Mouse (Mus musculus) frontal cortex, postnatal 10 days (tissue): ENCODE results near the gene Clint1.

Experiments
- DNase-seq, 2 experiments: peaks; one replicate each; pipeline ENCODE4 v3.0.0; 2022; ENCODE audit warnings: low spot score in 2 of 2, mixed read lengths in 1 of 2

Gene Clint1

DNA sequence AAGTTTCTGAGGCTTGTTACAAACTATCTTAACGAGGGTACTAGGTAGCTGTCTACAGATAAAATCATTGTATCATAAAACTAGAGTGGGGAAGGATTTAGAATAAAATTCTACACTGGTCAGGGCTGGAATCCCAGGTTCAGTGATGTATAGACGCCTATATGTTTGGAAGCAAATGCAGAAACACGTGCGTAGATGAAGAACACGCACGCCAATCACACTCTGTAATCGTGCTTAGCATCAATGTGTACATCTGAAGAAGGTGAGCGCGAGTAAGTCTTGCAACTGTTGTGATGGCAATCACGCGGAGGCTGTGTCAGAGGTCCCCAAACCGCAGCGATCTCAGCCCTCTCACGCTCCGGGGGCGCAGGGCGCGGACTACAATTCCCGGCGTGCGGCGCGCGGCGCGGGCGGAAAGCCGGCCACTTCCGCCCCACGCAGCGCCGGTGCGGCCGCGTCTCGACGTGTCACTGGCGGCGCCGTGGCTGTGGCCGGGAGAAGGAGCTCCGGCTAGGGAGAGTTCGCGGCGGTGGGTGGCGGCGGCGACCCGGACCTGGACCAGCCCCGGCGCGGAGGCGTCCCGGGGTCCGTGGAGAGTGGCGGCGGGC is at the start of gene Clint1:
Gene Clint1 (plus strand): TSS at position 536 of the 608 bp plus-strand sequence.
- DNase-seq: peak; percentile 64 to 86

DNA sequence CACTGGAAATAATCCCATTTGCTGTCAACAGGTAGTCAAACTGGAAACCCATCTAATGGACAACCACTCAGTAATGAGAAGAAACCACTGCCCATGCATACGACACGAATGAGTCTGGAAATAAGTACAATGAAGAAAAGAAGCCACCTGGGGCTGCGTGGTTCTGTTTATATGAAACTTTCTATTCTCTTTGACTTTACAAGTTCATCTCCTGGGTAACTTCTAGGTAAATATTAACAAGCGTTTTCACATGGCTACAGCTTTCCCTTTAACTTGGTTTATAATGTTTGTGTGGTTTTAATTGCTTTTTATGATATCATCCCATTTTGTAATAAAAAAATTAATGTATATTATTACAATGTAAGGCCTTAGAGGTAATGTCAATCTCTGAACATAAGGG is 47.8 kb upstream of the Clint1 start:
- DNase-seq: no peak

DNA sequence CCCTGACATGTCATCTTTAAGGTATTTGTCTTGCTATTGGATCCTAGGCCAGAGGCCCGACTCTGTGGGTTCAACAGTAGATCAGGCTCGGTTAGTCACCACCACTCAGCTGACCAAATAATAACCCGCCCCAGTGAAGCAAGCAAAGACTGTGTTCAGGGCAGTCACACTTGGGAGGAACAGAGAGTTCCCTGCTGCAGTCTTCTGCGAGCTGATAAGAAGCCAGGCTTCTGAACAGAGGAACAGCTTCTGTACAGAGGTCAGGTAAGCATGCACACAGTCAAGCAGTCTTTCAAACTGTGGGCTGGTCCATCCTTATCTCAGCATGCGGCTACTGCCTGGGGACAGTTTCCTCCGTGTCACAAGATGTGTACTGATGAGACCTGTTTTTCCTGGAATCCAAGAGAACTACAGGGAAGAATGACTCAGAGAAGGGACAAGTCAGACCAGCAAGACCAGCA is 46.5 kb upstream of the Clint1 start:
- DNase-seq: no peak

DNA sequence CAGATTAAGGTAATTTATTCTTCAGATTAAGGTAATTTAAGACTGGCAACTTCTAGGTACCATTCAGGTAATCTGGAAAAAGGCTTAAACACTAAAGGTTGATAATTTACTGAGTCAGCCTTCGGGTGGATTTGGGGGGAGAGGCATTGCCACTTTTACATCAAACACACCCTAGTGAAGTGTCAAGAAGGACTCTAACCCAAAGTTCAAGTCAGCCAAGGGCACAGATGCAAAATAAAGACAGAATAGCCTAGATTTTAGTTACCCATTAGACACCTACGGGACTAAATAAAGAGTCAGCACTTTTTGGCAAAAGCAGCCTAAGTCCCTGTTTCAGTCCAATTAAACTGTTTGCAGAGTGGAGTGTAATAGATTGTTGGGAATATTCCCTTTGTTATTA is 46.0 kb upstream of the Clint1 start:
- no peak for DNase-seq

DNA sequence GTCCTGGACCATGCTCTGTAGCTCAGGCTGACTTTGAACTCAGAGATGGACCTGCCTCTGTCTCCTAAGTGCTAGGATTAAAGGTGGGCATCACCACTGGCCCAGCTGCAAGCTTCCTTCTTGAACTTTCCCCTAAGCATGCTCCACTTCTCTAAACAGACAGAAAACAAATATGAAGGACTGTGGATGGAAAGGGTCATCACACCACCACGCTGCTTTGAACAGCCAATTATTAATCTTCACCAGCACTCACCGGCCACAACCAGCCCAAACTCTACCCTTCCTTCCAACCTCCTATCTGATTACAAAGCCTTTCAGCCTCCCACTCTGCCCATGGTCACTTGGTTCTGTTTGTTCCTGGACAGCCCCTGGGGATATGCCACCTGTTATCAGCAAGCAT is 45.6 kb upstream of the Clint1 start:
- no peak for DNase-seq

DNA sequence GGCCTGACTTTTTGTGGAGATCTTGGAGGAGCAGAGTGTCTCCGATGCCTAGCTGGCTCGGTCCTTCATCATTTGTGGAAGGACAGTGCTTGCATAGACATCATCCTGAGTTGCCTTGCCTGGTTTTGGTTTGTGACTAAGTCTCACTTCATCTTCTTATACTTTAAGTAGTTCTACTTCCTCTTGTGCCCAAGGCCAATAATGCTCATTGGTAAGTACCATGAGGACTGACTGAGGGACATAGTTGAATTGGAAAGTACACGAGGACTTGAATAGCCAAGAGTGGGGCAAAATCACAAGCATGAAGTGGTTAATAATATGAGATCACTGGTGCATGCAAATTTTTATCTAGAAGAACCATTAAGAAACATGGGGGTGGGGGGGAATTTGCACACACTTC is 45.0 kb upstream of the Clint1 start:
- no peak for DNase-seq

DNA sequence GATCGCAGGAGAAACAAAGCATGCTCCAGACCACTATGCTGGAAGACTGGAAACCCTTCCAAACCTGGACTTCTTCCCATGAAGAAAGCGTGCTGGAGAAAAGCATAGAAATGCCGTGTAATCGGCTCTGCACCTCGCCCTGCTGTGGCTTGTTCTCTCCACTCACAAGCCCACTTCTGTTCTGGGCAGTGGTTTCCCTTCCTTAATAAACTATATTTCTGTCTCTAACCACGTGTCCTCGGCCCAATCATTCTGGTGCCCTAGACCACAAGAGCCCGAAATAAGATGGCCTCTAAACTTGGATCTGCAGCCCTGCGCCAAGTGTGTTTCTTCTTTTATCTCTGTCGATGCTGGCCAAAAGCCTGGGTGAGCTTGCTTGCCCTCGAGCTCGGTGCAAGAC is 44.0 kb upstream of the Clint1 start:
- DNase-seq: no peak

DNA sequence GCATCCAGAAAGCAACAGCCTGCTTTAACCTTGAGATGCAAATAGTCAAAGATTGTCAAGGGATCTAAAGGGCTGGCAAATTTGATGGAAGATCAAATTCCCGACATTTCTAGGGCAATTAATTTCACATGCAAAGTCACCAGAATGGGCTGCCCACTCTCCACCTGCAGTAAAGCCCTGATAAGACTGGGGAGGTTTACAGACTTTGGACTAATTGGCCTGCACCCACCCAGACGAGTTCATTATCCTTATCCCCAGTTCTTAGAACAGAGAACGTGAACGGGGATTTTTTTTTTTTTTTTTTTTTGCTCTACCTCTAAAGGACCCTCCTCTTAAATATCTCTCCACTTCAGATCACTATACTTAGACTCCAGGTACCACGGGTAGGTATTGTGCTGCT is 42.4 kb upstream of the Clint1 start:
- DNase-seq: no peak

DNA sequence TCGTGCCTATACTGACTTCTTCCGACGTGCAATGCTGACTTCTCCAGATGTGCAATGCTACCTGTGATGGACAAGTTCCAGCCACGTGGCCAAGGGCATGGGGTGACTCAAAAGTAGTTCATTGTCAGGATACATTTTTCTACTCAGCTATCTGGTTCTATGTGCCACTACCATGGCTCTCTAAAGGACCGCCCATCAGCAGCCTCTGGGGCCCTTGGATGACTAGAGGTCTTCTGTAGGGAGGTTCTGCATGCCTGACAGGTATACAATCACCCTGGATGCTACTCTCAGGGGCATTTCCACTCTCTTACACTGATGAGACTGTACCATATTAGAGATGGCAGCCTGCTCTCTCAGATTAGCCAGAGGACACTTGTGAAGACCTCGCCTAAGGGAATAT is 41.8 kb upstream of the Clint1 start:
- no peak for DNase-seq

DNA sequence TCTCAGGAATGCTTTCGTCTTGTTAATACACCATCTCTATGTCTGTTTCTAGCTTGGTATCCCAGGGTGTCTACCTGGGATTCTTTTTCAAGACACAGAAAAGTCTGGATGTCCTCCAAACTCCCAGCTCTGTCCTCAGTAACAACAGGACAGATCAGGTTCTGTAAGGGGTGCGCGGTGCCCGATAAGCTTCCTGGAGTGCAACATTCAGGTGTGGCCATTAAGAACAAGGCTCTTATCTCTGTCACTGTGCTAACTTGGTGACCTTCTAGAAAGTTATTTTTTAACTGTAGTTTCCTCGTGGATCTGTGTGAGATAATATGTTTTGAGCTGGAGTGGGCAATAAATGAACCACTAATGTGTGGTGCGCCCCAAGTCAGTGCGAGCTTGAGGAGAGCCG is 41.0 kb upstream of the Clint1 start:
- DNase-seq: no peak

DNA sequence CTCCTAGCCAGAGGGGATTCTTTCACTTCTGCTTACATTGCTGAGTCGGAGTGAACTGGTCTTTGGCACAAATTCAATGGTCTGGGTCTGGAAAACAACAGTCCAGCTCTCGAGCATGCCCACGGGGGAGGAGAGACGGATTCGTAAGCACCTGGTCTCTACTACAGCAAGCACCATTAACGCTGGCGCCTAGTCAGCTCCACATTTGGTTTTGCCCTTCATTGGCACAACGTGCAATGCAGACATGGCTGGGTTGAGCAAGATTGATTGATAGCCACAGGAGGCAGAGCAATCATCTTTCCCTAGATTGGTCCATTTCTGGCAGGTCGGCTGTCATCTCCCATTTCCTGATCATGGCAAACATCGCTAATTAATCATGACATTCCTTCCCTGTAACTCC is 36.2 kb upstream of the Clint1 start:
- no peak for DNase-seq

DNA sequence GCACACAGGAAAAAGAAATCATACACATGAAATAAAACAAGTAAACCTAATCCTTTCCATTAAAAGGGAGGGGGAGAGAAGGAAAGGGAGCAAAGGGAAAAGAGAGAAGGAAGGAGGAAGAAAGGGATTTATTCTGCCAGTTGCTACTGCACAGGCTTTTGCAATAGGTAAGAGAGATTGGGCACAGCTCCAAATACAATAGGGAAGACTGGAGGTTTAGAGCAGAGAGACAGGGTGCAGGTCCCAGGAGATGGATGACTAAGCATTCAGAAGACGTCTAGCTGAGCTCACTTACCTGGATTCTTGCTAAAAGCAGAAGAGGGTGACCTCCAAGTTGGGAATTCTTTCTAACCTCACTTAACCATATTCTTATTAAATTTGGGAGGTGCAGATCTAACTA is 35.1 kb upstream of the Clint1 start:
- no peak for DNase-seq

DNA sequence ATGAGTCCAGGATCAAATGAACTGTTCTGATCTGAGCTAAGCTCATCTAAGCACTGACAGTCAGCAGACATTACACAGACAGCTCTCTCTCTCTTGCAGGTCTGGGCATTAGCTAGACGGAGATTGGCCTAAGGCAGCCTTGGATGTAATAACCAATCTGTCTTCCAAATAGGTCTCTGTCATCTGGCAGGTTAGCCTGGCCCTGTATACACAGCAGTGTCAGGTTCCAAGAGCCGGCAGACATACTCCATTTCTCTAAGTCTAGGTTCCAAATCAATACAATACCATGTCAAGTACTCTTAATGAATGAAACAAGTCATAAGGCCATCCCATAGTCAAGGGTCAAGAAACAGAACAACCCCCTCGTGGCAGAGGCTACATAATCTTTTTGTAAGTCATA is 33.9 kb upstream of the Clint1 start:
- DNase-seq: no peak

DNA sequence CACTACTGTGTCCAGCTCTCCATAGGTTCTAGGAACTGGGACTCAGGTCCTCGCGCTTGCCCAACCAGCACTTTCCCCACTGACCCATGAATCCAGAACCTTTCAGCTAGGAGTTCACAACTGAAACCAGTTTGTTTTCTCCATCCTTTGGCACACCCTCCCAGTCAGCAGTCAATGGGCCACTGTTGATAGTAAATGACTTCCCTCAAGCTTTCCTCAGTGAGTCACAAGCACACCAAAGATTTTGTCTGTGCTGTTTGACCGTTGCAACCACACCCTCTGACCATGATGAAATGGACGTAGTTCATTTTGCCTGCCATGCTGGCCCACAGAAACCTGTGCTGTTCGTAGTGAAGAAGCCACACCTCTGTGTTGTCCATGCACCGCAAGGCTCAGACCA is 30.9 kb upstream of the Clint1 start:
- no peak for DNase-seq

DNA sequence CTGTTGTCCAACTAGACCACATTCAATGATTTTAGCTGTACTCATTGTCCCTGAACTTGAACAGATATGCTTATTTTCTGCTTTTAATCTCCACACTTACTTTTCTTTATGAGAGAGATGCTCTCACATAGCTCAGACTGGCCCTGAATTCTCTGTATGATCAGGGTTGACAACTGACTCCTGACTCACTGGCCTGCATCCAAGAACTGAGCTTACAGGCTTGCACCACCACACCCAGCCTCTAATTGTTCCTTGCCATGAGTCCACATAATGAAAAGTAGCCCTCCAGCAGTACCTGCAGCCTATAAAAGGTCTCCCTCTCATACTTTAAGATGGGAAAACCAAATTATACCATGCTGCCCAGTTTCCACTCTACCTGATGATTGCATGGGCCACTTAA is 21.7 kb upstream of the Clint1 start:
- no peak for DNase-seq

DNA sequence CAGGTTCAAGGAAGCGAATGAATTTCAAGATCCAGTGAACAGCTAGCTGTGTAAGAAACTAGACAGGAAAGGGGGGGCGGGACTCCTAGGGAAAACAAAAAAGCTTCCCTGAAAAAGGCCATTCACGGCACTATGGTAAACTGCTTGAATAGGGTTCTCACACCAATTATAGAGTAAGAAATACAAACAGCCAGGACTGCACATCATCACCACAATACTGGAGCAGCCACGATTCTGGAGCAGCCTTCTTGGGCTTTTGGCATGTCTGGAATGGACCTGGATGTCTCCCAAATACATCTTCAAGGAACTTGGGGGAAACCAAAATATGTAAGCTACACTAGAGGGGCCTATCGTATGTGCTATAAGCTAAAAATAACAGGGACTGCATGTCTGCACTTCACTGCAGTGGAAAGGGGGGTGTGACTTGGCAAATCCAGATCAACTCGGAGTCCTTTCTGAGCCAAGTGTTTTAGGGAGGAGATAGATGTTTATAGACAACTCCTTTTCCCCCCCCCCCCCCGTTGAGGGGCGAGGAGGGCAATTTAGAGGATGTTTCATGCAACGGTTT is 21.0 kb upstream of the Clint1 start:
- DNase-seq: no peak

DNA sequence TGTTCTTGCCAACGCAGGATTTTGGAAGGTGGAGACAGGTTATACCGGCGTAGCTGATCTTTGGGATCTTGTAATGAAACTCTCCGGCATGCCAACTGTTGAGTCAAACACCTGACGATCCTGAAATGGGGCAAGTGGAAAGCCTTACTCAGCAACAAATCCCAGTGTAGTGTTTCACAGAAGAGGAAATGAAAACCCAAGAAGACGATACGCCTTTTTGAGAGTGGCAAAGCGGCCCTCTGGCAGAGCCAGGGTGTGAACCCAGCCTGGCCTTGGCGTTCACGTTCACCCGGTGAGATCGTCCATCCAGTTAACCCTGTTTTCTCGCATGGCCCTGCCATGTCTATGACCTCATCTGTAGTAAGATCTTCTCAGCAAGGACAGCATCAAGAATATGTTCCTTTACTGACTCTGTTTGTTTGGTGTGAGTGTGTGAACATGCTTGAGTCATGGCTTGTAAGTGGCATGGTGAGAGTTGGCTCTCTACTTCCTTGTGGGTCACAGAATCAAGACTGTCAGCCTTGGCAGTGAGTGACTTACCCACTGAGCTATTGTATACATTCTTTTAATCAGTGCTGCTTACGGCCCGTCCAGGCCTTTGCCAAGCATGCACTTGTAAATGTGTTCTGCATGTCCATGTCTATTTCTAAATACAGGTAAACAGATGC is 20.2 kb upstream of the Clint1 start:
- DNase-seq: no peak

DNA sequence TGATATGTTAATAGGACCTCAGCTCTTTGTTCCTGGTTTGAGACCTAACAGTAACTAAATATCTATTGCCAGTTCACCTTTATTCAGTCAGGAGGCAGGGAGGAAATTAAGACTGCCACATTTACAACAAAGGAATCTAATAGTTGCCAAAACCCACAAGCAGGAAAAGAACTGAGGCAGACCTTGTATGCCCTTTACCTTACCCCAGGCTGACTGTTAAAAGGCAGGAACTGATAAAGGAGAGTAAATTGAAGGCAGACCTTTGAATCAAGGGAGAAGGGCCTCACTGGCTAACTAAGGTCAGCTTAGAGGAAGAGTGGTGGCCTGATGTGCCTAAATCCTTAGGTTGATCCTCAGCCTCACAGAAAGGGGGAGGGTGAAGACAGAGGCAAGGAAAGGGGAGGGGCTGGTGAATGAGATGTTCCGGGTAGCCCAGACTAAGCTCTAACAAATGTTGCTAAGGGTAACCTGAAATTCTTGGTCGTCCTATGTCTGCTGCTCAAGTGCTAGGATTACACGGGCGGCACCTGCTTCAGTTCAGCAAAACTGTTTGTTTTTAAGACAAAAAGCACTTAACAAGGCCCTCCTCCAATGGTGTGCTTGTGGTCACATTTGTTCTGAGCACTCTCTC is 16.1 kb upstream of the Clint1 start:
- DNase-seq: no peak

DNA sequence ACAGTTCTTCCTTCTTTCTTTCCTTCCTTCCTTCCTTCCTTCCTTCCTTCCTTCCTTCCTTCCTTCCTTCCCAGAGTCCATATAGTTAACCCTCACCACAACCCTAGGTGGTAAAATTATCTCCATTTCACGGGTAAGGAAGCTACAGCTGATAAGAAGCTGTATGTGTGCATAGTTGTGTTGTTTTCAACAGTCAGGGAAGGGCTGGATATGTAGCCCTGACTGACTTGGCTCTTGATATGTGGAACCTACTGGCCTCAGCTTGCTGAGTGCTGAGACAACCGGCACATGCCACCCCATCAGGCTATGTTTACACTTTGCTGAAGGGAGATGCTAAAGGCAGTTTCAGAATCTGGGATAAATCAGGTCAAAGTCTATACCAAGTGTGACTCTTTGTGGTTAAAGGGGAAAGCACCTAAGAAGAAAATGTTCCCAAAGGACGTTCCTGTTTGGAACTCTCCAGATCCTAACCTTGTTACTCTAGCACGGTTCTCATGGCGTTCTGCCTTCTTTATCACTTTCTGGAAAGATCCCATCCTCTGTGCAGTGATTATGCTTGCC is 14.5 kb upstream of the Clint1 start:
- no peak for DNase-seq

DNA sequence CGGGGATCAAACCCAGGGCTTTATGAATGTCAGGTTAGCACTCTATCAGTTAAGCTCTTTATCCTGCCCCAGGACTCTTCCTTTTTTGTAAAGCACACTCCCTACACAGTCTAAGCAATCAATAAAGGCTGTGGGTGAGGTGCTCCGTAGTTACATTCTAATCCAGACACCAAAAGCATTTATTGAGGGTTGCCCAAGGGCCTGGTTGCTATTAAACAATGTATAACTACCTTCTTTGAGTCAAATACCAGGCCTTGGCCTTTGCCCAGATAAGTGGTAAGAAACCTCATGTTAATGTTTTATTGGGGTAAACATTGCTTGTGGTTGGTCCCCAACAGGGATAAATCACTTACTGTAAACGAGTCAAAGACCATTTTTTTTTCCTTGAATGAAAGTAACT is 13.4 kb upstream of the Clint1 start:
- no peak for DNase-seq

DNA sequence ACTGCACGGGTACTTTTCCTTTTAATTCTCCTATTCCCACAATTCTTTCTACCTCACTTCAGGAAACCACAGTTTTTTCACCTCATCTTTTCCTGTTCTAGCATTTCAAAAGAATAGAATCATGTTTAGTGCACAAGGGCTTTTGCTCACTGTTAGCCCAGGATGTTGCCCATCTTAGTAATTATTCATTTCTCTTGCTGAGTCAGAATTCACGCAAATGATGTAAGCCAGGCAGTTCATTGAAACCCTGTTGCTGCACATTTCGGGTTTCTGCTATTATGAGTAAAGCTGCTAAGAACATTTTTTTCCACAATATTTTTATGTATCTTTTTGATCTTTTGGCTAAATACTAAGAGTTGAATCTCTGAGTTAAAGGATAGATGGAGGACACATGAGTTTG is 11.5 kb upstream of the Clint1 start:
- DNase-seq: no peak

DNA sequence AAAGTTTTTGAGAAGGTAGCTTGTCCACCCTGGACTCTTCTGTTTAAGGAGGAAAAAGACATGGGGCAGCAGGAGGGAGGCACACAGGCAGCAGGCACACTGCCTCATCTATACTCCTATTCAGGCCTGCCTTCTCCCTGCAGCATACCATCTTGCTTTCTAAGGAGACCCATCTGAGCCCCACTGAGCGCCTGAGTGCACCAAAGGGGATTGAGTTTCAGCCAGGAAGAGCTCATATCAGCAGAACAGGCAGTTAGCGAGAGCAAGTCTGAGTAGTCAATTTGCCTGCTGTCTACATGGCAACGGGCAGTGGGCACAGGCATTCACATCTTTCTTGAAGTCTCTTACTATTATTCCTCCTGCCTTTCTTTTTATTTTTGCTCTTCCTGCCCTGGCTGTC is 5.8 kb upstream of the Clint1 start:
- no peak for DNase-seq

DNA sequence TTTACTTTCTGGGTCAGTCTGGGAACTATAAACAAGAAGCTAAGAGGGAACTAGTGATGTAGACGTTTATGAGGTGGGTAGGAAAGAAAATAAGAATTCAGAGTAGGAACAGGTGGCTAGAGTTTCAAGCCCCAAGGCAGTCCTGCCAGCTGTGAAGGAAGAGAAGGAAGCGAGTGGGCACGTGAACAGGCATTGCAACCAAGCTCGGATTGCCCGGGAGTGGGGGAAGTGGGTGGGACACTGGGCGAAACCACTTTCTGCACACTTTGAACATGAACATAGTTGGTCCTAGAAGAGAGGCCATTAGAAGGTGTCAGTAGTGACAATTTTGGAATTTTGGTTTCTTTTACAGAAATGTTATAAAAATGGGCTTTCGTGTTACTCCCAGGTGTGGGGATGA is 4.3 kb upstream of the Clint1 start:
- no peak for DNase-seq
